Comparison of ENCODE assay signal across 19 mouse cellular contexts in genomic region chr1:72942351-72942750, GRCm38 (mm10).
DNase-seq lines count a peak whose midpoint lies in the region; ATAC-seq and TF ChIP-seq lines count a peak whose summit lies in the region.
"Had no signal": no experiment of that assay in that cellular context is flagged by ENCODE, and none has a peak within 500 bp of the region (broad histone marks: within the 10 kb centered on the region; RNA-seq: fewer than 3 reads in every experiment).

No protein-coding gene starts in this region.

- DNase-seq in gastrocnemius, adult 18-20 months (ENCODE audit: low spot score): peak; percentile 39
- DNase-seq in gastrocnemius, adult 8-10 months (ENCODE audit: low spot score in 2 of 2): no peak
- peak; percentile 61 for DNase-seq in NIH3T3 (ENCODE audit: low read depth)
- no peak for DNase-seq in adrenal gland, postnatal 36 days
- DNase-seq in layer of hippocampus, adult 9-10 months (ENCODE audit: low spot score): no peak
- DNase-seq: cerebellum, postnatal 10 days; kidney, adult 9 months; kidney, postnatal 25 days; retina, postnatal 1 day had no signal

- no peak for TF ChIP-seq CTCF in intestine, postnatal 0 days (IDR thresholded peaks at IDR 0.05; ENCODE audit: low read depth)

- WGBS in intestine, postnatal 0 days: 53% methylated on average over 9 of the region's 9 CpGs
- 68% methylated on average over 9 of the region's 9 CpGs for WGBS in intestine, embryonic 16.5 days
- WGBS in heart, embryonic 16.5 days: 39% methylated on average over 9 of the region's 9 CpGs

- H3K9ac ChIP-seq in intestine, postnatal 0 days (ENCODE audit: low read depth, low read length): no peak overlapping the region
- H3K9ac ChIP-seq in intestine, embryonic 16.5 days (ENCODE audit: low read depth, low read length): no peak overlapping the region
- no peak overlapping the region for H3K9ac ChIP-seq in heart, embryonic 16.5 days (ENCODE audit: low read length)
- H3K9ac ChIP-seq: embryonic facial prominence, embryonic 12.5 days; forebrain, embryonic 13.5 days; hindbrain, embryonic 13.5 days; limb, embryonic 12.5 days; liver, embryonic 14.5 days had no signal

- peak; percentile 59 for ATAC-seq in intestine, postnatal 0 days
- ATAC-seq in intestine, embryonic 16.5 days: no peak
- no peak for ATAC-seq in heart, embryonic 16.5 days (replicated peaks; ENCODE audit: extremely low read depth, insufficient read depth, low FRiP score)
- ATAC-seq: forebrain, embryonic 13.5 days; inflammation-experienced regulatory T-cells, adult 6 months had no signal

- peaks cover 10% of the 10 kb centered on the region; the same call in 1 of the 2 replicates for H3K4me1 ChIP-seq in intestine, postnatal 0 days (replicated peaks; ENCODE audit: control insufficient read depth, insufficient read depth, low read length)
- H3K4me1 ChIP-seq in intestine, embryonic 16.5 days (ENCODE audit: control insufficient read depth, insufficient read depth, low read length): peaks cover 18% of the 10 kb centered on the region
- peaks cover 44% of the 10 kb centered on the region for H3K4me1 ChIP-seq in heart, embryonic 16.5 days (ENCODE audit: control insufficient read depth, insufficient read depth, low read length)

- H3K9me3 ChIP-seq in intestine, postnatal 0 days (ENCODE audit: control insufficient read depth): no peaks in the 10 kb centered on the region
- no peaks in the 10 kb centered on the region for H3K9me3 ChIP-seq in intestine, embryonic 16.5 days (ENCODE audit: control insufficient read depth, low read length)
- no peaks in the 10 kb centered on the region for H3K9me3 ChIP-seq in heart, embryonic 16.5 days (replicated peaks; ENCODE audit: control insufficient read depth, low read length)
- H3K9me3 ChIP-seq: embryonic facial prominence, embryonic 12.5 days; forebrain, embryonic 13.5 days; hindbrain, embryonic 13.5 days; limb, embryonic 12.5 days had no signal

- H3K4me2 ChIP-seq in intestine, postnatal 0 days (replicated peaks; ENCODE audit: low read depth): no peak overlapping the region; the same call in 1 of the 2 replicates
- no peak overlapping the region for H3K4me2 ChIP-seq in intestine, embryonic 16.5 days (ENCODE audit: low read depth, low read length)
- no peak overlapping the region for H3K4me2 ChIP-seq in heart, embryonic 16.5 days (ENCODE audit: low read depth, low read length)
- H3K4me2 ChIP-seq: embryonic facial prominence, embryonic 12.5 days; forebrain, embryonic 13.5 days; hindbrain, embryonic 13.5 days; limb, embryonic 12.5 days had no signal

- no peaks in the 10 kb centered on the region for H3K36me3 ChIP-seq in intestine, postnatal 0 days (ENCODE audit: control insufficient read depth, insufficient read depth)
- H3K36me3 ChIP-seq in intestine, embryonic 16.5 days (ENCODE audit: control insufficient read depth, insufficient read depth, low read length): no peaks in the 10 kb centered on the region
- H3K36me3 ChIP-seq in heart, embryonic 16.5 days (ENCODE audit: control insufficient read depth, insufficient read depth): no peaks in the 10 kb centered on the region
- H3K36me3 ChIP-seq: embryonic facial prominence, embryonic 12.5 days; hindbrain, embryonic 13.5 days; limb, embryonic 12.5 days had no signal

- no peak overlapping the region for H3K27ac ChIP-seq in intestine, postnatal 0 days (ENCODE audit: low read depth, low read length)
- no peak overlapping the region for H3K27ac ChIP-seq in intestine, embryonic 16.5 days (ENCODE audit: low read length)
- H3K27ac ChIP-seq in heart, embryonic 16.5 days (ENCODE audit: low read length): peak overlapping the region; percentile 38
- H3K27ac ChIP-seq: embryonic facial prominence, embryonic 12.5 days; forebrain, embryonic 13.5 days; hindbrain, embryonic 13.5 days; limb, embryonic 12.5 days; liver, embryonic 14.5 days had no signal

- H3K4me3 ChIP-seq in intestine, postnatal 0 days (ENCODE audit: low read depth, low read length): no peak overlapping the region
- H3K4me3 ChIP-seq in intestine, embryonic 16.5 days (ENCODE audit: low read length): no peak overlapping the region
- no peak overlapping the region for H3K4me3 ChIP-seq in heart, embryonic 16.5 days (ENCODE audit: low read length)
- H3K4me3 ChIP-seq: embryonic facial prominence, embryonic 12.5 days; erythroblast, embryonic 14.5 days; forebrain, embryonic 13.5 days; hindbrain, embryonic 13.5 days; limb, embryonic 12.5 days had no signal

- no peaks in the 10 kb centered on the region for H3K27me3 ChIP-seq in intestine, postnatal 0 days (replicated peaks; ENCODE audit: control insufficient read depth, insufficient read depth, low read length)
- no peaks in the 10 kb centered on the region for H3K27me3 ChIP-seq in intestine, embryonic 16.5 days (replicated peaks; ENCODE audit: control insufficient read depth, insufficient read depth, low read length)
- no peaks in the 10 kb centered on the region for H3K27me3 ChIP-seq in heart, embryonic 16.5 days (ENCODE audit: control insufficient read depth, insufficient read depth, low read length)
- H3K27me3 ChIP-seq: embryonic facial prominence, embryonic 12.5 days; limb, embryonic 12.5 days had no signal

Comparison
In these comparisons a context has a peak if more than half of its experiments do, and no peak if none do; other contexts are left out.
1. DNase-seq: peak in gastrocnemius, adult 18-20 months (single experiment) and NIH3T3 (single experiment); none in gastrocnemius, adult 8-10 months (0 of 2), adrenal gland, postnatal 36 days (0 of 2) and layer of hippocampus, adult 9-10 months (single experiment).